Mouse (Mus musculus): ENCODE measurements at regions not wholly inside any gene's neighbourhood (a gene's known extent, or its start where the extent isn't known, plus 50 kb on each side); places are given as distances from the start of the nearest gene placed in this dataset.
A peak's percentile ranks its signal among the peaks of the same experiment; 100 is the strongest.

- no peak for DNase-seq (ENCODE audit: low spot score in 2 of 2)
These were observed 192.7 kb upstream of the Egln3 start for GRCm38 (mm10) chr12:54396341-54396740.

GRCm38 (mm10) chr12:54385401-54385800 lies 181.7 kb upstream of the Egln3 start:
- DNase-seq (ENCODE audit: low spot score in 2 of 2): no peak

- no peak for DNase-seq (ENCODE audit: low spot score in 2 of 2)
These were observed 180.5 kb upstream of the Egln3 start for GRCm38 (mm10) chr12:54384116-54384515.

GRCm38 (mm10) chr12:54382965-54383364 lies 179.3 kb upstream of the Egln3 start:
- no peak for DNase-seq (ENCODE audit: low spot score in 2 of 2)

- DNase-seq (ENCODE audit: low spot score in 2 of 2): no peak
These were observed 178.4 kb upstream of the Egln3 start for GRCm38 (mm10) chr12:54382061-54382460.

GRCm38 (mm10) chr12:54380322-54380721 lies 176.7 kb upstream of the Egln3 start:
- no peak for DNase-seq (ENCODE audit: low spot score in 2 of 2)

- DNase-seq (ENCODE audit: low spot score in 2 of 2): no peak
These were observed 174.9 kb upstream of the Egln3 start for GRCm38 (mm10) chr12:54378576-54378975.

GRCm38 (mm10) chr12:54374060-54374459 lies 170.4 kb upstream of the Egln3 start:
- no peak for DNase-seq (ENCODE audit: low spot score in 2 of 2)

GRCm38 (mm10) chr12:54369217-54369616 lies 165.6 kb upstream of the Egln3 start:
- no peak for DNase-seq (ENCODE audit: low spot score in 2 of 2)

GRCm38 (mm10) chr12:54364381-54365095 lies 160.9 kb upstream of the Egln3 start:
- no peak for DNase-seq (ENCODE audit: low spot score in 2 of 2)

- no peak for DNase-seq (ENCODE audit: low spot score in 2 of 2)
These were observed 158.1 kb upstream of the Egln3 start for GRCm38 (mm10) chr12:54361762-54362161.

GRCm38 (mm10) chr12:54354187-54354586 lies 150.5 kb upstream of the Egln3 start:
- DNase-seq (ENCODE audit: low spot score in 2 of 2): no peak

GRCm38 (mm10) chr12:54353694-54354093 lies 150.0 kb upstream of the Egln3 start:
- no peak for DNase-seq (ENCODE audit: low spot score in 2 of 2)

GRCm38 (mm10) chr12:54352963-54353606 lies 149.4 kb upstream of the Egln3 start:
- peak; percentile 26 to 54 for DNase-seq (ENCODE audit: low spot score in 2 of 2)

GRCm38 (mm10) chr12:54350293-54350692 lies 146.6 kb upstream of the Egln3 start:
- no peak for DNase-seq (ENCODE audit: low spot score in 2 of 2)

- DNase-seq (ENCODE audit: low spot score in 2 of 2): no peak
These were observed 145.7 kb upstream of the Egln3 start for GRCm38 (mm10) chr12:54349403-54349802.

- no peak for DNase-seq (ENCODE audit: low spot score in 2 of 2)
These were observed 139.8 kb upstream of the Egln3 start for GRCm38 (mm10) chr12:54343493-54343892.

- no peak for DNase-seq (ENCODE audit: low spot score in 2 of 2)
These were observed 131.8 kb upstream of the Egln3 start for GRCm38 (mm10) chr12:54335509-54335908.

- no peak for DNase-seq (ENCODE audit: low spot score in 2 of 2)
These were observed 131.0 kb upstream of the Egln3 start for GRCm38 (mm10) chr12:54334491-54335132.

- DNase-seq (ENCODE audit: low spot score in 2 of 2): no peak
These were observed 130.1 kb upstream of the Egln3 start for GRCm38 (mm10) chr12:54333632-54334321.

GRCm38 (mm10) chr12:54327483-54327882 lies 123.8 kb upstream of the Egln3 start:
- peak in 1 of 2 experiments; percentile 11 for DNase-seq (ENCODE audit: low spot score in 2 of 2)

- no peak for DNase-seq (ENCODE audit: low spot score in 2 of 2)
These were observed 122.9 kb upstream of the Egln3 start for GRCm38 (mm10) chr12:54326571-54326970.
